Mouse (Mus musculus) brain, embryonic 14.5 days (tissue): ENCODE results near the gene Cyp4a31.

Source experiments
- CTCF ChIP-seq: fragments of 200-500 bp; IDR thresholded peaks from 2 replicates; pipeline ENCODE4 v1.5.1; 2012; ENCODE audit warnings: inconsistent platforms, mild to moderate bottlenecking, moderate library complexity, borderline replicate concordance; ENCODE audit not compliant: insufficient read depth, insufficient read length; ENCODE audit errors: extremely low read depth
- POLR2A ChIP-seq: fragments of 200-500 bp; IDR thresholded peaks from 2 replicates; pipeline ENCODE4 v1.6.1; 2012; ENCODE audit warnings: mild to moderate bottlenecking, inconsistent platforms, borderline replicate concordance; ENCODE audit not compliant: poor library complexity, insufficient read depth, insufficient read length, severe bottlenecking; ENCODE audit errors: extremely low read depth

DNA sequence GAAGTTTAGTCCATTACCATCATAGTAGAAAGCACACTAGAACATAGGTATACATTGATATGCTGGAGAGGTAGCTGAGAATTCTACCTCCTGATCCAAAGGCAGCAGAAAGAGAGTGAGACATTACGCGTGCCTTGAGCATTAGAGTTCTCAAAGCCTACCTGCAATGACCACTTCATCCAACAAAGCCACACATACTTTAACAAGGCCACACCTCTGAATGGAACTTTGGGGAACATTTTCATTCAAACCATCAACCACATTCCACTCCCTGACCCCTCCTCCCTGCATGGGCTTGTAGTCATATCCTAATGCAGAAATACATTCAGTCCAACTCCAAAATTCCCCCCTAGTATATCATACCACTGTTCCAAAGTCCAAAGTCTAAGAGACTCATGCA, 41.7 kb upstream of the Cyp4a31 start:
- TF ChIP-seq CTCF (no peak), POLR2A (no peak)
